Mouse (Mus musculus): Measurements from ENCODE around the gene March5.

- no peak for TF ChIP-seq POLR2A (IDR thresholded peaks at IDR 0.05; ENCODE audit: low read depth, low read length)
- TF ChIP-seq CTCF (IDR thresholded peaks at IDR 0.05; ENCODE audit: borderline replicate concordance, insufficient read depth, low read length): no peak
Observed at GRCm38 (mm10) chr19:37248199-37248598, 40.9 kb downstream of the March5 start.
